Mouse (Mus musculus): ENCODE measurements around the gene Camsap3. TPM values are rescaled to one million over a fixed set of nuclear protein-coding genes. Genes with fewer than 3 reads are reported as not detected.

The Camsap3 gene
- polyA plus RNA-seq, 2 experiments = 6.6 to 13.7 TPM

GRCm38 (mm10) chr8:3646824-3647531 is 59.9 kb downstream of the Camsap3 start:
- ATAC-seq (ENCODE audit: low FRiP score, low read depth) = no peak
- no peaks in the 10 kb centered on the region for H3K9me3 ChIP-seq (ENCODE audit: control insufficient read depth, low read length)
- no peak for DNase-seq (ENCODE audit: low spot score)
- H3K4me3 ChIP-seq (replicated peaks; ENCODE audit: low read length) = no peak overlapping the region
- H3K4me1 ChIP-seq (ENCODE audit: control insufficient read depth, insufficient read depth, low read length) = no peaks in the 10 kb centered on the region
- 84% methylated on average over 6 of the region's 6 CpGs for WGBS
- no peaks in the 10 kb centered on the region for H3K36me3 ChIP-seq (ENCODE audit: control insufficient read depth, insufficient read depth, low read length)
- H3K9ac ChIP-seq (ENCODE audit: low read depth, low read length, severe bottlenecking) = no peak overlapping the region
- TF ChIP-seq POLR2A (IDR thresholded peaks at IDR 0.05; ENCODE audit: borderline replicate concordance, extremely low read depth, insufficient read depth, insufficient read length) = no peak
- no peak overlapping the region for H3K27ac ChIP-seq (replicated peaks; ENCODE audit: low read depth, low read length)
- no peak overlapping the region for H3K4me2 ChIP-seq (replicated peaks; ENCODE audit: low read depth, low read length, severe bottlenecking)
- no peaks in the 10 kb centered on the region for H3K27me3 ChIP-seq (ENCODE audit: control insufficient read depth, insufficient read depth, low read length)

GRCm38 (mm10) chr8:3647561-3647960 is 60.5 kb downstream of the Camsap3 start:
- Histone ChIP-seq H3K4me3 (replicated peaks; ENCODE audit: low read length) (no peak overlapping the region), H3K4me2 (replicated peaks; ENCODE audit: low read depth, low read length, severe bottlenecking) (no peak overlapping the region), H3K36me3 (ENCODE audit: control insufficient read depth, insufficient read depth, low read length) (no peaks in the 10 kb centered on the region), H3K27ac (replicated peaks; ENCODE audit: low read depth, low read length) (no peak overlapping the region), H3K9ac (ENCODE audit: low read depth, low read length, severe bottlenecking) (no peak overlapping the region), H3K9me3 (ENCODE audit: control insufficient read depth, low read length) (no peaks in the 10 kb centered on the region), H3K27me3 (ENCODE audit: control insufficient read depth, insufficient read depth, low read length) (no peaks in the 10 kb centered on the region), H3K4me1 (ENCODE audit: control insufficient read depth, insufficient read depth, low read length) (no peaks in the 10 kb centered on the region)
- ATAC-seq (ENCODE audit: low FRiP score, low read depth) (no peak), DNase-seq (ENCODE audit: low spot score) (no peak)
- TF ChIP-seq POLR2A (IDR thresholded peaks at IDR 0.05; ENCODE audit: borderline replicate concordance, extremely low read depth, insufficient read depth, insufficient read length) = no peak
- WGBS = 64% methylated on average over 4 of the region's 4 CpGs

GRCm38 (mm10) chr8:3648268-3648667 is 61.2 kb downstream of the Camsap3 start:
- ATAC-seq (ENCODE audit: low FRiP score, low read depth) = no peak
- WGBS = 71% methylated on average over 2 of the region's 2 CpGs

GRCm38 (mm10) chr8:3648990-3649389 is 61.9 kb downstream of the Camsap3 start:
- Histone ChIP-seq H3K27me3 (ENCODE audit: control insufficient read depth, insufficient read depth, low read length) (no peaks in the 10 kb centered on the region), H3K36me3 (ENCODE audit: control insufficient read depth, insufficient read depth, low read length) (no peaks in the 10 kb centered on the region), H3K27ac (replicated peaks; ENCODE audit: low read depth, low read length) (no peak overlapping the region), H3K9ac (ENCODE audit: low read depth, low read length, severe bottlenecking) (no peak overlapping the region), H3K4me3 (replicated peaks; ENCODE audit: low read length) (no peak overlapping the region), H3K4me2 (replicated peaks; ENCODE audit: low read depth, low read length, severe bottlenecking) (no peak overlapping the region), H3K9me3 (ENCODE audit: control insufficient read depth, low read length) (no peaks in the 10 kb centered on the region), H3K4me1 (ENCODE audit: control insufficient read depth, insufficient read depth, low read length) (no peaks in the 10 kb centered on the region)
- no peak for TF ChIP-seq POLR2A (IDR thresholded peaks at IDR 0.05; ENCODE audit: borderline replicate concordance, extremely low read depth, insufficient read depth, insufficient read length)
- no peak for DNase-seq (ENCODE audit: low spot score)
- 48% methylated on average over 1 of the region's 1 CpGs for WGBS
- no peak for ATAC-seq (ENCODE audit: low FRiP score, low read depth)

More at GRCm38 (mm10) chr8:3648268-3648667, 61.2 kb downstream of the Camsap3 start:
- no peak for TF ChIP-seq POLR2A (IDR thresholded peaks at IDR 0.05; ENCODE audit: borderline replicate concordance, extremely low read depth, insufficient read depth, insufficient read length)
- Histone ChIP-seq H3K4me1 (ENCODE audit: control insufficient read depth, insufficient read depth, low read length) (no peaks in the 10 kb centered on the region), H3K36me3 (ENCODE audit: control insufficient read depth, insufficient read depth, low read length) (no peaks in the 10 kb centered on the region), H3K9me3 (ENCODE audit: control insufficient read depth, low read length) (no peaks in the 10 kb centered on the region), H3K9ac (ENCODE audit: low read depth, low read length, severe bottlenecking) (no peak overlapping the region), H3K4me3 (replicated peaks; ENCODE audit: low read length) (no peak overlapping the region), H3K27ac (replicated peaks; ENCODE audit: low read depth, low read length) (no peak overlapping the region), H3K27me3 (ENCODE audit: control insufficient read depth, insufficient read depth, low read length) (no peaks in the 10 kb centered on the region), H3K4me2 (replicated peaks; ENCODE audit: low read depth, low read length, severe bottlenecking) (no peak overlapping the region)
- no peak for DNase-seq (ENCODE audit: low spot score)

GRCm38 (mm10) chr8:3652845-3653244 is 65.8 kb downstream of the Camsap3 start:
- Histone ChIP-seq H3K36me3 (ENCODE audit: control insufficient read depth, insufficient read depth, low read length) (no peaks in the 10 kb centered on the region), H3K4me3 (replicated peaks; ENCODE audit: low read length) (no peak overlapping the region), H3K27ac (replicated peaks; ENCODE audit: low read depth, low read length) (no peak overlapping the region), H3K4me1 (ENCODE audit: control insufficient read depth, insufficient read depth, low read length) (no peaks in the 10 kb centered on the region), H3K9me3 (ENCODE audit: control insufficient read depth, low read length) (no peaks in the 10 kb centered on the region), H3K9ac (ENCODE audit: low read depth, low read length, severe bottlenecking) (no peak overlapping the region), H3K27me3 (ENCODE audit: control insufficient read depth, insufficient read depth, low read length) (no peaks in the 10 kb centered on the region), H3K4me2 (replicated peaks; ENCODE audit: low read depth, low read length, severe bottlenecking) (no peak overlapping the region)
- no peak for TF ChIP-seq POLR2A (IDR thresholded peaks at IDR 0.05; ENCODE audit: borderline replicate concordance, extremely low read depth, insufficient read depth, insufficient read length)
- DNase-seq (ENCODE audit: low spot score) (no peak), ATAC-seq (ENCODE audit: low FRiP score, low read depth) (no peak)
- 68% methylated on average over 3 of the region's 3 CpGs for WGBS

Measured in limb, embryonic 14.5 days (tissue).